Mouse (Mus musculus): ENCODE measurements around the gene Rftn1. TPM values are rescaled to one million over a fixed set of nuclear protein-coding genes. Genes with fewer than 3 reads are reported as not detected.

Gene Rftn1
- polyA plus RNA-seq, 1 experiment, result not detected

GRCm38 (mm10) chr17:50069897-50070636, 120.4 kb downstream of the Rftn1 start:
- no peak overlapping the region for H3K4me3 ChIP-seq (ENCODE audit: insufficient read depth, low read depth, low read length)
- no peak for TF ChIP-seq CTCF (IDR thresholded peaks at IDR 0.05; ENCODE audit: insufficient read depth, low read depth, low read length)
- 0 out of 2 replicates have a peak, but pooled peaks cover 3% of the 10 kb centered on the region for H3K4me1 ChIP-seq (ENCODE audit: control insufficient read depth, insufficient read depth, low read length)
- no peak overlapping the region for H3K27ac ChIP-seq (ENCODE audit: insufficient read depth, low read depth, low read length)
- 49% methylated on average over 10 of the region's 10 CpGs for WGBS

GRCm38 (mm10) chr17:50069205-50069604, 121.3 kb downstream of the Rftn1 start:
- Histone ChIP-seq H3K4me3 (ENCODE audit: insufficient read depth, low read depth, low read length) (no peak overlapping the region), H3K27ac (ENCODE audit: insufficient read depth, low read depth, low read length) (no peak overlapping the region), H3K4me1 (ENCODE audit: control insufficient read depth, insufficient read depth, low read length) (0 out of 2 replicates have a peak, but pooled peaks cover 3% of the 10 kb centered on the region)
- 91% methylated on average over 5 of the region's 5 CpGs for WGBS
- no peak for TF ChIP-seq POLR2A (IDR thresholded peaks at IDR 0.05; ENCODE audit: insufficient read depth, low read depth, low read length)
- no peak for TF ChIP-seq CTCF (IDR thresholded peaks at IDR 0.05; ENCODE audit: insufficient read depth, low read depth, low read length)

- H3K4me3 ChIP-seq (ENCODE audit: insufficient read depth, low read depth, low read length), result no peak overlapping the region
- TF ChIP-seq POLR2A (IDR thresholded peaks at IDR 0.05; ENCODE audit: insufficient read depth, low read depth, low read length), result no peak
- TF ChIP-seq CTCF (IDR thresholded peaks at IDR 0.05; ENCODE audit: insufficient read depth, low read depth, low read length), result no peak
- H3K27ac ChIP-seq (ENCODE audit: insufficient read depth, low read depth, low read length), result no peak overlapping the region
- 91% methylated on average over 10 of the region's 10 CpGs for WGBS
- H3K4me1 ChIP-seq (ENCODE audit: control insufficient read depth, insufficient read depth, low read length), result 0 out of 2 replicates have a peak, but pooled peaks cover 3% of the 10 kb centered on the region
These were observed 121.8 kb downstream of the Rftn1 start for GRCm38 (mm10) chr17:50068681-50069138.

- Histone ChIP-seq H3K4me3 (ENCODE audit: insufficient read depth, low read depth, low read length) (no peak overlapping the region), H3K4me1 (ENCODE audit: control insufficient read depth, insufficient read depth, low read length) (0 out of 2 replicates have a peak, but pooled peaks cover 3% of the 10 kb centered on the region), H3K27ac (ENCODE audit: insufficient read depth, low read depth, low read length) (no peak overlapping the region)
- TF ChIP-seq CTCF (IDR thresholded peaks at IDR 0.05; ENCODE audit: insufficient read depth, low read depth, low read length) (no peak), POLR2A (IDR thresholded peaks at IDR 0.05; ENCODE audit: insufficient read depth, low read depth, low read length) (no peak)
- 96% methylated on average over 5 of the region's 5 CpGs for WGBS
These were observed 122.4 kb downstream of the Rftn1 start for GRCm38 (mm10) chr17:50067774-50068680.

GRCm38 (mm10) chr17:50066822-50067713, 123.4 kb downstream of the Rftn1 start:
- H3K4me3 ChIP-seq (ENCODE audit: insufficient read depth, low read depth, low read length), result no peak overlapping the region
- no peak overlapping the region for H3K27ac ChIP-seq (ENCODE audit: insufficient read depth, low read depth, low read length)
- WGBS, result 81% methylated on average over 8 of the region's 8 CpGs
- TF ChIP-seq CTCF (IDR thresholded peaks at IDR 0.05; ENCODE audit: insufficient read depth, low read depth, low read length) (no peak), POLR2A (IDR thresholded peaks at IDR 0.05; ENCODE audit: insufficient read depth, low read depth, low read length) (no peak)
- H3K4me1 ChIP-seq (ENCODE audit: control insufficient read depth, insufficient read depth, low read length), result 0 out of 2 replicates have a peak, but pooled peaks cover 3% of the 10 kb centered on the region

GRCm38 (mm10) chr17:50063832-50064627, 126.4 kb downstream of the Rftn1 start:
- no peak overlapping the region for H3K27ac ChIP-seq (ENCODE audit: insufficient read depth, low read depth, low read length)
- H3K4me1 ChIP-seq (ENCODE audit: control insufficient read depth, insufficient read depth, low read length), result no peaks in the 10 kb centered on the region
- 65% methylated on average over 13 of the region's 13 CpGs for WGBS
- no peak for TF ChIP-seq CTCF (IDR thresholded peaks at IDR 0.05; ENCODE audit: insufficient read depth, low read depth, low read length)
- no peak overlapping the region for H3K4me3 ChIP-seq (ENCODE audit: insufficient read depth, low read depth, low read length)

- Histone ChIP-seq H3K4me1 (ENCODE audit: control insufficient read depth, insufficient read depth, low read length) (no peaks in the 10 kb centered on the region), H3K27ac (ENCODE audit: insufficient read depth, low read depth, low read length) (no peak overlapping the region), H3K4me3 (ENCODE audit: insufficient read depth, low read depth, low read length) (no peak overlapping the region)
- TF ChIP-seq POLR2A (IDR thresholded peaks at IDR 0.05; ENCODE audit: insufficient read depth, low read depth, low read length), result no peak
- 89% methylated on average over 4 of the region's 4 CpGs for WGBS
These were observed 127.8 kb downstream of the Rftn1 start for GRCm38 (mm10) chr17:50062649-50063048.

GRCm38 (mm10) chr17:50061446-50061845, 129.0 kb downstream of the Rftn1 start:
- H3K27ac ChIP-seq (ENCODE audit: insufficient read depth, low read depth, low read length), result no peak overlapping the region
- 84% methylated on average over 4 of the region's 4 CpGs for WGBS
- TF ChIP-seq POLR2A (IDR thresholded peaks at IDR 0.05; ENCODE audit: insufficient read depth, low read depth, low read length) (no peak), CTCF (IDR thresholded peaks at IDR 0.05; ENCODE audit: insufficient read depth, low read depth, low read length) (no peak)

More at GRCm38 (mm10) chr17:50061446-50061845, 129.0 kb downstream of the Rftn1 start:
- H3K4me3 ChIP-seq (ENCODE audit: insufficient read depth, low read depth, low read length), result no peak overlapping the region
- no peaks in the 10 kb centered on the region for H3K4me1 ChIP-seq (ENCODE audit: control insufficient read depth, insufficient read depth, low read length)
